Mouse (Mus musculus): ENCODE results near the gene Tcf3. TPM values are rescaled to one million over a fixed set of nuclear protein-coding genes. Genes with fewer than 3 reads are reported as not detected.

The Tcf3 gene
- total and polyA plus RNA-seq, 3 experiments = 125 to 258 TPM; not detected in 1

DNA sequence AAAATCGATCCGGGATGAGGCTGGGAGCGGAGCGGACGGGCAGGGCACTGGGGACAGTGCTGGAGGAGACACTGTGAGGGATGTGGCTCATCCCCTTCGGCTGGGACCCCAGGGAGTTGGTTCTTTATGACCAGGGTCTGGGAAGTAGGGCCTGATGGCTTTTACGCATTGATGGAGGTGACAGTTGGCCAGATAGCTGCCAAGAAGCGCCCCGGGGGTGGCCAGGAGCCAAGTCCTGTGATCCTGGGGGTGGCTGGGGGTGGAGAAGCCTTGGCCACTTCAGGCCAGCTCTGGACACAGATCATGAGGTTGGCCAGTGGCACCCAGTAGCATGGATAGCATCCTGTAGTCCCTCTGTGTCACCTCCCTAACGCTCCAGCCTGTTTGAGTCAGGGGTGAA is 25.8 kb upstream of the Tcf3 start:
- Histone ChIP-seq H3K27ac (ENCODE audit: control insufficient read depth, low read depth, low read length) (no peak overlapping the region), H3K4me1 (ENCODE audit: control insufficient read depth in 1 of 2, insufficient read depth in 2 of 2, low read length in 2 of 2) (no peaks in the 10 kb centered on the region), H3K79me2 (ENCODE audit: control insufficient read depth, insufficient read depth, low read length, poor library complexity) (no peaks in the 10 kb centered on the region), H3K9ac (ENCODE audit: control insufficient read depth, low read depth, low read length, poor library complexity, severe bottlenecking) (no peak overlapping the region), H3K27me3 (ENCODE audit: control insufficient read depth in 1 of 2, insufficient read depth in 2 of 2, low read length in 2 of 2) (peaks cover 10 to 19% of the 10 kb centered on the region in 2 experiments), H3K4me3 (ENCODE audit: control insufficient read depth in 1 of 2, insufficient read depth in 1 of 2, low read depth in 2 of 2, low read length in 2 of 2) (no peak overlapping the region), H3K9me3 (replicated peaks; ENCODE audit: insufficient read depth, low read length) (no peaks in the 10 kb centered on the region), H3K36me3 (ENCODE audit: control insufficient read depth in 1 of 2, insufficient read depth in 2 of 2, low read length in 2 of 2) (no peaks in the 10 kb centered on the region)
- no peak for DNase-seq (ENCODE audit: low read depth, low spot score)
- TF ChIP-seq MAZ (IDR thresholded peaks at IDR 0.05; ENCODE audit: low read depth, low read length) (no peak), ZMIZ1 (IDR thresholded peaks at IDR 0.05; ENCODE audit: low read depth, low read length) (no peak), POLR2AphosphoS2 (IDR thresholded peaks at IDR 0.05; ENCODE audit: low read length) (no peak), CHD1 (IDR thresholded peaks at IDR 0.05; ENCODE audit: low read depth, low read length) (no peak), RAD21 (IDR thresholded peaks at IDR 0.05; ENCODE audit: low read depth, low read length) (no peak), MEF2A (IDR thresholded peaks at IDR 0.05; ENCODE audit: extremely low read depth, insufficient replicate concordance, low read depth, low read length, poor library complexity, severe bottlenecking) (no peak), MAX (IDR thresholded peaks at IDR 0.05; ENCODE audit: low read length) (no peak), TCF12 (IDR thresholded peaks at IDR 0.05; ENCODE audit: low read depth, low read length) (no peak), POLR2A (IDR thresholded peaks at IDR 0.05; ENCODE audit: control insufficient read depth in 1 of 2, insufficient read depth in 1 of 2, low read depth in 1 of 2, low read length in 2 of 2, poor library complexity in 1 of 2) (no peak)

DNA sequence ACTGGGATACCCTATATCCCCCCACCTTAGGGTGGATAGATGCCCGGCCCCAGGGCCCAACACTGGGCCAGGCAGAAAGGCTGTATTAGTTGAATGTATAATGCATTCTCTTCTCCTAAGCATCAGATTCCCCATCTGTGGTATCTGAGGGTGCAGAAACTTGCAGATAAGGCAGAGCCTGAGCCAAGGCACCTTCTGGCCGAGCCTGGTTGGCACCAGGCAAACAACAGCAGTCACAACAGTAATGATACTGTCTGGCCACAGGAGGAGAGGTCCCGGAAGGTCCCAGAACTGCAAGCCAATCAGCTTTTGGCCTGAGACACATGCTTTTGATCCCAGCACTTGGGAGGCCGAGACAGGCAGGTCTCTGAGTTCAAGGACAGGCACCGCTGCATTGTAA is 22.2 kb upstream of the Tcf3 start:
- TF ChIP-seq CHD1 (IDR thresholded peaks at IDR 0.05; ENCODE audit: low read depth, low read length) (no peak), JUND (IDR thresholded peaks at IDR 0.05; ENCODE audit: low read depth, low read length) (no peak), USF2 (IDR thresholded peaks at IDR 0.05; ENCODE audit: borderline replicate concordance in 1 of 2, insufficient read depth in 1 of 2, low read depth in 1 of 2, low read length in 2 of 2) (no peak), EP300 (IDR thresholded peaks at IDR 0.05; ENCODE audit: low read depth in 1 of 2, low read length in 2 of 2) (no peak), KAT2A (conservative IDR thresholded peaks at IDR 0.05; ENCODE audit: low read depth, low read length) (no peak), ELF1 (IDR thresholded peaks at IDR 0.05; ENCODE audit: low read depth, low read length) (no peak), MEF2A (IDR thresholded peaks at IDR 0.05; ENCODE audit: extremely low read depth, insufficient replicate concordance, low read depth, low read length, poor library complexity, severe bottlenecking) (no peak), ZNF384 (IDR thresholded peaks at IDR 0.05; ENCODE audit: low read depth, low read length) (no peak), MYC (IDR thresholded peaks at IDR 0.05; ENCODE audit: low read depth, low read length) (no peak)
- Histone ChIP-seq H3K4me1 (ENCODE audit: control insufficient read depth in 1 of 2, insufficient read depth in 2 of 2, low read length in 2 of 2) (no peaks in the 10 kb centered on the region), H3K9ac (ENCODE audit: control insufficient read depth, low read depth, low read length, poor library complexity, severe bottlenecking) (no peak overlapping the region), H3K4me3 (ENCODE audit: control insufficient read depth in 1 of 2, insufficient read depth in 1 of 2, low read depth in 2 of 2, low read length in 2 of 2) (no peak overlapping the region), H3K36me3 (ENCODE audit: control insufficient read depth in 1 of 2, insufficient read depth in 2 of 2, low read length in 2 of 2) (no peaks in the 10 kb centered on the region), H3K9me3 (replicated peaks; ENCODE audit: insufficient read depth, low read length) (no peaks in the 10 kb centered on the region), H3K79me2 (ENCODE audit: control insufficient read depth, insufficient read depth, low read length, poor library complexity) (no peaks in the 10 kb centered on the region), H3K27ac (ENCODE audit: control insufficient read depth, low read depth, low read length) (no peak overlapping the region), H3K27me3 (ENCODE audit: control insufficient read depth in 1 of 2, insufficient read depth in 2 of 2, low read length in 2 of 2) (peaks cover 0 to 12% of the 10 kb centered on the region in 2 experiments; a peak in 3 of 4 replicates)
- no peak for DNase-seq (ENCODE audit: low read depth, low spot score)
